Mouse (Mus musculus): ENCODE measurements around the gene Man2a2. TPM values are rescaled to one million over a fixed set of nuclear protein-coding genes. Genes with fewer than 3 reads are reported as not detected.

Man2a2 gene
- total RNA-seq, 1 experiment: 14.6 TPM

GRCm38 (mm10) chr7:80417601-80418000, 46.4 kb upstream of the Man2a2 start:
- Histone ChIP-seq H3K36me3 (ENCODE audit: control insufficient read depth, insufficient read depth, low read length, poor library complexity, severe bottlenecking) (no peaks in the 10 kb centered on the region), H3K9me3 (ENCODE audit: control insufficient read depth, insufficient read depth, low read depth, low read length) (no peaks in the 10 kb centered on the region), H3K9ac (ENCODE audit: insufficient read depth, low read depth, low read length, poor library complexity, severe bottlenecking) (no peak overlapping the region), H3K4me1 (ENCODE audit: control insufficient read depth in 2 of 2, insufficient read depth in 2 of 2, low read length in 2 of 2, poor library complexity in 1 of 2) (peaks cover 0 to 2% of the 10 kb centered on the region in 2 experiments; a peak in 1 of 4 replicates), H3K27ac (ENCODE audit: insufficient read depth, low read depth, low read length, poor library complexity, severe bottlenecking) (no peak overlapping the region), H3K4me3 (ENCODE audit: insufficient read depth in 1 of 2, low read depth in 1 of 2, low read length in 2 of 2, poor library complexity in 1 of 2, severe bottlenecking in 1 of 2) (no peak overlapping the region)
- TF ChIP-seq CHD2 (IDR thresholded peaks at IDR 0.05; ENCODE audit: low read depth, low read length) (no peak), ZC3H11A (IDR thresholded peaks at IDR 0.05; ENCODE audit: borderline replicate concordance, low read depth, low read length) (no peak), ZNF384 (IDR thresholded peaks at IDR 0.05; ENCODE audit: low read depth, low read length) (no peak), MAFK (IDR thresholded peaks at IDR 0.05; ENCODE audit: insufficient read depth, low read depth, low read length) (no peak), HCFC1 (IDR thresholded peaks at IDR 0.05; ENCODE audit: borderline replicate concordance, insufficient read depth, low read length) (no peak)
- in situ Hi-C loops (cut with MboI; ENCODE audit: low sequenced_read_pairs in 2 of 2, unreplicated experiment in 2 of 2): no loop called here
- DNase-seq (ENCODE audit: low read depth, low spot score): no peak

GRCm38 (mm10) chr7:80416969-80417368, 45.8 kb upstream of the Man2a2 start:
- Histone ChIP-seq H3K27ac (ENCODE audit: insufficient read depth, low read depth, low read length, poor library complexity, severe bottlenecking) (no peak overlapping the region), H3K4me3 (ENCODE audit: insufficient read depth in 1 of 2, low read depth in 1 of 2, low read length in 2 of 2, poor library complexity in 1 of 2, severe bottlenecking in 1 of 2) (no peak overlapping the region), H3K36me3 (ENCODE audit: control insufficient read depth, insufficient read depth, low read length, poor library complexity, severe bottlenecking) (no peaks in the 10 kb centered on the region), H3K9me3 (ENCODE audit: control insufficient read depth, insufficient read depth, low read depth, low read length) (no peaks in the 10 kb centered on the region), H3K9ac (ENCODE audit: insufficient read depth, low read depth, low read length, poor library complexity, severe bottlenecking) (no peak overlapping the region), H3K4me1 (ENCODE audit: control insufficient read depth in 2 of 2, insufficient read depth in 2 of 2, low read length in 2 of 2, poor library complexity in 1 of 2) (peaks cover 0 to 2% of the 10 kb centered on the region in 2 experiments; a peak in 1 of 4 replicates)
- no peak for DNase-seq (ENCODE audit: low read depth, low spot score)
- TF ChIP-seq ZC3H11A (IDR thresholded peaks at IDR 0.05; ENCODE audit: borderline replicate concordance, low read depth, low read length) (no peak), HCFC1 (IDR thresholded peaks at IDR 0.05; ENCODE audit: borderline replicate concordance, insufficient read depth, low read length) (no peak), ZNF384 (IDR thresholded peaks at IDR 0.05; ENCODE audit: low read depth, low read length) (no peak), CHD2 (IDR thresholded peaks at IDR 0.05; ENCODE audit: low read depth, low read length) (no peak), MAFK (IDR thresholded peaks at IDR 0.05; ENCODE audit: insufficient read depth, low read depth, low read length) (no peak)
- in situ Hi-C loops (cut with MboI; ENCODE audit: low sequenced_read_pairs in 2 of 2, unreplicated experiment in 2 of 2): no loop called here

GRCm38 (mm10) chr7:80414303-80414855, 43.2 kb upstream of the Man2a2 start:
- Histone ChIP-seq H3K4me1 (ENCODE audit: control insufficient read depth in 2 of 2, insufficient read depth in 2 of 2, low read length in 2 of 2, poor library complexity in 1 of 2) (no peaks in the 10 kb centered on the region), H3K27ac (ENCODE audit: insufficient read depth, low read depth, low read length, poor library complexity, severe bottlenecking) (no peak overlapping the region), H3K9ac (ENCODE audit: insufficient read depth, low read depth, low read length, poor library complexity, severe bottlenecking) (no peak overlapping the region), H3K4me3 (ENCODE audit: insufficient read depth in 1 of 2, low read depth in 1 of 2, low read length in 2 of 2, poor library complexity in 1 of 2, severe bottlenecking in 1 of 2) (no peak overlapping the region), H3K9me3 (ENCODE audit: control insufficient read depth, insufficient read depth, low read depth, low read length) (no peaks in the 10 kb centered on the region), H3K36me3 (ENCODE audit: control insufficient read depth, insufficient read depth, low read length, poor library complexity, severe bottlenecking) (no peaks in the 10 kb centered on the region)
- DNase-seq (ENCODE audit: low read depth, low spot score): no peak
- no peak for TF ChIP-seq ZNF384 (IDR thresholded peaks at IDR 0.05; ENCODE audit: low read depth, low read length)
- TF ChIP-seq CHD2 (IDR thresholded peaks at IDR 0.05; ENCODE audit: low read depth, low read length): no peak
- no peak for TF ChIP-seq ZC3H11A (IDR thresholded peaks at IDR 0.05; ENCODE audit: borderline replicate concordance, low read depth, low read length)
- no peak for TF ChIP-seq HCFC1 (IDR thresholded peaks at IDR 0.05; ENCODE audit: borderline replicate concordance, insufficient read depth, low read length)
- no peak for TF ChIP-seq MAFK (IDR thresholded peaks at IDR 0.05; ENCODE audit: insufficient read depth, low read depth, low read length)
- in situ Hi-C loops (cut with MboI; ENCODE audit: low sequenced_read_pairs in 2 of 2, unreplicated experiment in 2 of 2): no loop called here

GRCm38 (mm10) chr7:80413512-80414302, 42.5 kb upstream of the Man2a2 start:
- no peak for DNase-seq (ENCODE audit: low read depth, low spot score)
- in situ Hi-C loops (cut with MboI; ENCODE audit: low sequenced_read_pairs in 2 of 2, unreplicated experiment in 2 of 2): no loop called here
- H3K4me1 ChIP-seq (ENCODE audit: control insufficient read depth in 2 of 2, insufficient read depth in 2 of 2, low read length in 2 of 2, poor library complexity in 1 of 2): no peaks in the 10 kb centered on the region

More at GRCm38 (mm10) chr7:80413512-80414302, 42.5 kb upstream of the Man2a2 start:
- no peak for TF ChIP-seq CHD2 (IDR thresholded peaks at IDR 0.05; ENCODE audit: low read depth, low read length)
- TF ChIP-seq HCFC1 (IDR thresholded peaks at IDR 0.05; ENCODE audit: borderline replicate concordance, insufficient read depth, low read length): no peak
- TF ChIP-seq MAFK (IDR thresholded peaks at IDR 0.05; ENCODE audit: insufficient read depth, low read depth, low read length): no peak
- TF ChIP-seq ZC3H11A (IDR thresholded peaks at IDR 0.05; ENCODE audit: borderline replicate concordance, low read depth, low read length): no peak
- no peak for TF ChIP-seq ZNF384 (IDR thresholded peaks at IDR 0.05; ENCODE audit: low read depth, low read length)
- no peak overlapping the region for H3K27ac ChIP-seq (ENCODE audit: insufficient read depth, low read depth, low read length, poor library complexity, severe bottlenecking)
- H3K9me3 ChIP-seq (ENCODE audit: control insufficient read depth, insufficient read depth, low read depth, low read length): no peaks in the 10 kb centered on the region
- no peaks in the 10 kb centered on the region for H3K36me3 ChIP-seq (ENCODE audit: control insufficient read depth, insufficient read depth, low read length, poor library complexity, severe bottlenecking)
- H3K4me3 ChIP-seq (ENCODE audit: insufficient read depth in 1 of 2, low read depth in 1 of 2, low read length in 2 of 2, poor library complexity in 1 of 2, severe bottlenecking in 1 of 2): no peak overlapping the region
- H3K9ac ChIP-seq (ENCODE audit: insufficient read depth, low read depth, low read length, poor library complexity, severe bottlenecking): no peak overlapping the region

Data from ES-E14 (cell line).